Mouse (Mus musculus): ENCODE measurements around the gene Pdrg1.

- TF ChIP-seq CTCF (IDR thresholded peaks at IDR 0.05; ENCODE audit: control insufficient read depth, insufficient read depth, insufficient read length) (no peak), CEBPB (IDR thresholded peaks at IDR 0.05; ENCODE audit: low read depth) (no peak), MAX (IDR thresholded peaks at IDR 0.05) (no peak), MYOD1 (IDR thresholded peaks at IDR 0.05; ENCODE audit: control insufficient read depth, insufficient read length, low read depth) (no peak), MYOG (IDR thresholded peaks at IDR 0.05; ENCODE audit: control insufficient read depth, extremely low read depth, insufficient read length) (no peak)
Measured at GRCm38 (mm10) chr2:153043886-153044285, 28.7 kb upstream of the Pdrg1 start.

All from C2C12 (cell line).